Mouse (Mus musculus) C2C12 (cell line): ENCODE results near the gene Slc10a3.

ENCODE experiments used
- CEBPB ChIP-seq: IDR thresholded peaks from one replicate; pipeline ENCODE4 v1.6.1; 2011; ENCODE audit warnings: low read depth, mild to moderate bottlenecking, control low read depth, moderate library complexity
- CTCF ChIP-seq: IDR thresholded peaks from one replicate; pipeline ENCODE4 v1.5.1; 2011; ENCODE audit not compliant: control insufficient read depth, insufficient read depth, insufficient read length
- FOSL1 ChIP-seq: IDR thresholded peaks from one replicate; pipeline ENCODE4 v1.8.0; 2011; ENCODE audit warnings: mild to moderate bottlenecking, low read length; ENCODE audit not compliant: poor library complexity, insufficient read depth, severe bottlenecking
- MAX ChIP-seq: IDR thresholded peaks from one replicate; pipeline ENCODE4 v1.6.1; 2011; ENCODE audit warnings: mild to moderate bottlenecking, control low read depth
- MYOD1 ChIP-seq: IDR thresholded peaks from one replicate; pipeline ENCODE4 v1.6.1; 2011; ENCODE audit warnings: low read depth; ENCODE audit not compliant: control insufficient read depth, insufficient read length
- MYOG ChIP-seq: IDR thresholded peaks from one replicate; pipeline ENCODE4 v1.6.1; 2011; ENCODE audit not compliant: control insufficient read depth, insufficient read length; ENCODE audit errors: extremely low read depth

- TF ChIP-seq CTCF = peak; percentile 37
- TF ChIP-seq FOSL1 = no peak
- TF ChIP-seq MYOG = no peak
- TF ChIP-seq MAX = no peak
- TF ChIP-seq MYOD1 = no peak
- no peak for TF ChIP-seq CEBPB
Observed at GRCm38 (mm10) chrX:74413377-74413776, 40.2 kb upstream of the Slc10a3 start.
